Mouse (Mus musculus): Measurements from ENCODE around the gene Kdm6b. TPM values are rescaled to one million over a fixed set of nuclear protein-coding genes. Genes with fewer than 3 reads are reported as not detected.
A peak's percentile ranks its signal among the peaks of the same experiment; 100 is the strongest.

Kdm6b gene
- total RNA-seq (2021), result 53.7 and 61.3 TPM in 2 replicates
- long read RNA-seq, experiment 1, partial matches to known transcripts, result 6 of 9 reads
- long read RNA-seq, experiment 1, other reads (novel, unspliced or antisense), result 3 of 9 reads
- long read RNA-seq, experiment 2, partial matches to known transcripts, result 5 of 11 reads
- long read RNA-seq, experiment 2, other reads (novel, unspliced or antisense), result 5 of 11 reads

- DNase-seq, result no peak
Observed at GRCm38 (mm10) chr11:69413221-69414181, at the start of gene Kdm6b. Gene Kdm6b (minus strand): TSS chr11:69413675.

GRCm38 (mm10) chr11:69461568-69461967, 48.1 kb upstream of the Kdm6b start:
- no peak for DNase-seq

GRCm38 (mm10) chr11:69459883-69460282, 46.4 kb upstream of the Kdm6b start:
- DNase-seq, result no peak

- peak; percentile 63 for DNase-seq
Observed at GRCm38 (mm10) chr11:69457006-69457579, 43.6 kb upstream of the Kdm6b start.

GRCm38 (mm10) chr11:69452114-69452867, 38.8 kb upstream of the Kdm6b start:
- peak; percentile 64 for DNase-seq

- DNase-seq, result no peak
Observed at GRCm38 (mm10) chr11:69447299-69447698, 33.8 kb upstream of the Kdm6b start.

- peak; percentile 62 for DNase-seq
Observed at GRCm38 (mm10) chr11:69443328-69443727, 29.9 kb upstream of the Kdm6b start.

- DNase-seq, result no peak
Observed at GRCm38 (mm10) chr11:69437291-69437690, 23.8 kb upstream of the Kdm6b start.

- DNase-seq, result no peak
Observed at GRCm38 (mm10) chr11:69433189-69433588, 19.7 kb upstream of the Kdm6b start.

- peak; percentile 5 for DNase-seq
Observed at GRCm38 (mm10) chr11:69432640-69432982, 19.1 kb upstream of the Kdm6b start.

- DNase-seq, result peak; percentile 84
Observed at GRCm38 (mm10) chr11:69431829-69432639, 18.6 kb upstream of the Kdm6b start.

GRCm38 (mm10) chr11:69430631-69431030, 17.2 kb upstream of the Kdm6b start:
- DNase-seq, result peak; percentile 3

GRCm38 (mm10) chr11:69429313-69429712, 15.8 kb upstream of the Kdm6b start:
- DNase-seq, result peak; percentile 41

GRCm38 (mm10) chr11:69428751-69429150, 15.3 kb upstream of the Kdm6b start:
- DNase-seq, result peak; percentile 72

GRCm38 (mm10) chr11:69426246-69426645, 12.8 kb upstream of the Kdm6b start:
- DNase-seq, result no peak

GRCm38 (mm10) chr11:69423885-69424284, 10.4 kb upstream of the Kdm6b start:
- DNase-seq, result peak; percentile 3

GRCm38 (mm10) chr11:69422842-69423241, 9.4 kb upstream of the Kdm6b start:
- DNase-seq, result peak; percentile 1

- DNase-seq, result peak; percentile 7
Observed at GRCm38 (mm10) chr11:69421131-69421977, 7.9 kb upstream of the Kdm6b start.

- DNase-seq, result no peak
Observed at GRCm38 (mm10) chr11:69420554-69421000, 7.1 kb upstream of the Kdm6b start.

GRCm38 (mm10) chr11:69419813-69420553, 6.5 kb upstream of the Kdm6b start:
- DNase-seq, result peak; percentile 71
